Mouse (Mus musculus) urinary bladder, adult 2 months (tissue): Measurements from ENCODE around the gene Cir1. TPM values are rescaled to one million over a fixed set of nuclear protein-coding genes. Genes with fewer than 3 reads are reported as not detected.

Experiments
- DNase-seq: peaks from one replicate; pipeline ENCODE4 v3.0.0; 2022; ENCODE audit warnings: low spot score
- polyA plus RNA-seq: library from polyadenylated mRNA; depleted of rRNA; stranded (reverse); fragments of >200 nt; gene quantifications from 2 replicates; pipeline ENCODE4 v1.2.3, GENCODE M21; 2012

Gene Cir1
- polyA plus RNA-seq, 1 experiment, result 21.7 TPM

GRCm38 (mm10) chr2:73272351-73273248 is 39.9 kb downstream of the Cir1 start:
- DNase-seq, result no peak

GRCm38 (mm10) chr2:73271459-73272161 is 40.9 kb downstream of the Cir1 start, which contains the start of gene Sp9:
TSS of gene Sp9 (plus strand) at chr2:73271925.
- no peak for DNase-seq

- no peak for DNase-seq
Measured at GRCm38 (mm10) chr2:73270593-73271458, 41.7 kb downstream of the Cir1 start.

GRCm38 (mm10) chr2:73270071-73270592 is 42.4 kb downstream of the Cir1 start:
- DNase-seq, result no peak

GRCm38 (mm10) chr2:73269666-73270065 is 42.8 kb downstream of the Cir1 start:
- DNase-seq, result no peak

- DNase-seq, result no peak
Measured at GRCm38 (mm10) chr2:73268836-73269395, 43.6 kb downstream of the Cir1 start.

- no peak for DNase-seq
Measured at GRCm38 (mm10) chr2:73268281-73268680, 44.2 kb downstream of the Cir1 start.

- DNase-seq, result no peak
Measured at GRCm38 (mm10) chr2:73267818-73268217, 44.7 kb downstream of the Cir1 start.

GRCm38 (mm10) chr2:73267231-73267630 is 45.3 kb downstream of the Cir1 start:
- no peak for DNase-seq

- no peak for DNase-seq
Measured at GRCm38 (mm10) chr2:73266623-73267022, 45.9 kb downstream of the Cir1 start.

- DNase-seq, result no peak
Measured at GRCm38 (mm10) chr2:73266011-73266410, 46.5 kb downstream of the Cir1 start.

GRCm38 (mm10) chr2:73264611-73265195 is 47.8 kb downstream of the Cir1 start:
- no peak for DNase-seq

GRCm38 (mm10) chr2:73263794-73264610 is 48.5 kb downstream of the Cir1 start:
- DNase-seq, result no peak

GRCm38 (mm10) chr2:73263172-73263765 is 49.2 kb downstream of the Cir1 start:
- DNase-seq, result no peak

GRCm38 (mm10) chr2:73248701-73249100 is 63.8 kb downstream of the Cir1 start:
- DNase-seq, result no peak

- no peak for DNase-seq
Measured at GRCm38 (mm10) chr2:73241299-73241698, 71.2 kb downstream of the Cir1 start.
